Mouse (Mus musculus) lung, postnatal 36 days (tissue): ENCODE measurements around the gene Vmn1r122.
"Not testable (repeated sequence)": the region's sequence is repeated elsewhere in the genome, so short reads cannot be mapped to it uniquely, and the experiment has no call there.

Experiments
- DNase-seq: peaks from one replicate; pipeline ENCODE4 v3.0.0; 2022; ENCODE audit warnings: mixed read lengths

The Vmn1r122 gene

GRCm38 (mm10) chr7:21134028-21134427 lies at the start of gene Vmn1r122:
Gene Vmn1r122, minus strand, starts transcription at chr7:21134128.
- DNase-seq: not testable (repeated sequence)

GRCm38 (mm10) chr7:21161885-21162284 lies 28.0 kb upstream of the Vmn1r122 start, which contains the start of gene Vmn1r123:
Gene Vmn1r123, plus strand, starts transcription at chr7:21162185.
- DNase-seq: not testable (repeated sequence)

DNA sequence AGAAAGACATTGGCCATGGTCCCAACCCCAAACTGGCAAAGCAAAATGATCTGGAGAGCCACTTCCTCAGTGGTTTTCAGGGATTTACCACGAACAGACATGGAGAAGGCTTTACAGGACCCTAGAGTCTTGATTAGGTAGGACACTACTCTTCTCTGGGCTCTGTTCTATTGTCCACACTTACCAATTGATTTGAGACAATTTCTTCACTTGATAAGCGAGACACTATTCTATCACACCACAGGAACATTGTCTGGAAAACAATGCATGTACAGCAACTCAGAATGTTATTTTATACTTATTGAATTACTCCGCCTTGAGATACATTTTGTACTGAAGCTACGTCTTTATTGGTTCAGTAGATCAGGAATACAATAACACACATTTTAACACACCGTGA lies 35.5 kb downstream of the Vmn1r122 start, which contains the start of gene Vmn1r121:
Gene Vmn1r121, minus strand, starts transcription at position 101 of the 400 bp plus-strand sequence.
- DNase-seq: not testable (repeated sequence)
